Mouse (Mus musculus): ENCODE measurements at regions not wholly inside any gene's neighbourhood (a gene's known extent, or its start where the extent isn't known, plus 50 kb on each side); places are given as distances from the start of the nearest gene placed in this dataset.

GRCm38 (mm10) chr12:15676127-15676526, 140.6 kb downstream of the Trib2 start:
- no peak for TF ChIP-seq CTCF (IDR thresholded peaks at IDR 0.05; ENCODE audit: low read depth)
- no peak for TF ChIP-seq EP300 (IDR thresholded peaks at IDR 0.05; ENCODE audit: low read depth)
